Mouse (Mus musculus) limb, embryonic 12.5 days (tissue): ENCODE results near the gene Itprip. TPM values are rescaled to one million over a fixed set of nuclear protein-coding genes. Genes with fewer than 3 reads are reported as not detected.

Source experiments
- ATAC-seq: fragments of 200-750 bp; cut with Nextera tagmentation; 2 replicates; pipeline ENCODE4 v1.8.0; 2017; ENCODE audit warnings: low read depth, moderate TSS enrichment; ENCODE audit not compliant: insufficient number of reproducible peaks, insufficient read depth, low FRiP score, low TSS enrichment
- H3K27ac ChIP-seq: fragments of 300-500 bp; sonication (generic); 2 replicates; pipeline ENCODE4 v1.5.1; 2016; ENCODE audit warnings: mild to moderate bottlenecking, moderate library complexity
- H3K27me3 ChIP-seq: fragments of 300-500 bp; sonication (generic); 2 replicates; pipeline ENCODE4 v1.6.1; 2016; ENCODE audit warnings: mild to moderate bottlenecking, moderate library complexity
- H3K36me3 ChIP-seq: fragments of 300-500 bp; sonication (generic); 2 replicates; pipeline ENCODE4 v1.6.1; 2016; ENCODE audit warnings: mild to moderate bottlenecking, moderate library complexity
- H3K4me1 ChIP-seq: fragments of 300-500 bp; sonication (generic); replicated peaks from 2 replicates; pipeline ENCODE4 v1.6.1; 2016
- H3K4me2 ChIP-seq: fragments of 300-500 bp; sonication (generic); 2 replicates; pipeline ENCODE4 v1.6.1; 2016; ENCODE audit warnings: mild to moderate bottlenecking, moderate library complexity
- H3K4me3 ChIP-seq: fragments of 300-500 bp; sonication (generic); replicated peaks from 2 replicates; pipeline ENCODE4 v1.5.1; 2016; ENCODE audit warnings: mild to moderate bottlenecking
- H3K9ac ChIP-seq: fragments of 300-500 bp; sonication (generic); replicated peaks from 2 replicates; pipeline ENCODE4 v1.6.1; 2016; ENCODE audit warnings: mild to moderate bottlenecking, moderate library complexity
- H3K9me3 ChIP-seq: fragments of 300-500 bp; sonication (generic); 2 replicates; pipeline ENCODE4 v1.6.1; 2016; ENCODE audit warnings: mild to moderate bottlenecking, moderate library complexity
- WGBS: fragments of 180-500 bp; shearing (Covaris S2); methylation state at CpG from one replicate; pipeline ENCODE4 v1.1.7; 2016; 5-methylcytosine and 5-hydroxymethylcytosine counted together
- polyA plus RNA-seq: library from polyadenylated mRNA; unstranded; fragments of >200 nt; fragmentation: Nextera tagmentation; extraction: Ambion mirVana; gene quantifications from 2 replicates; pipeline ENCODE4 v1.2.1, GENCODE M21; 2016

Gene Itprip
- polyA plus RNA-seq, 1 experiment from 2014 or later = 29.9 TPM

DNA sequence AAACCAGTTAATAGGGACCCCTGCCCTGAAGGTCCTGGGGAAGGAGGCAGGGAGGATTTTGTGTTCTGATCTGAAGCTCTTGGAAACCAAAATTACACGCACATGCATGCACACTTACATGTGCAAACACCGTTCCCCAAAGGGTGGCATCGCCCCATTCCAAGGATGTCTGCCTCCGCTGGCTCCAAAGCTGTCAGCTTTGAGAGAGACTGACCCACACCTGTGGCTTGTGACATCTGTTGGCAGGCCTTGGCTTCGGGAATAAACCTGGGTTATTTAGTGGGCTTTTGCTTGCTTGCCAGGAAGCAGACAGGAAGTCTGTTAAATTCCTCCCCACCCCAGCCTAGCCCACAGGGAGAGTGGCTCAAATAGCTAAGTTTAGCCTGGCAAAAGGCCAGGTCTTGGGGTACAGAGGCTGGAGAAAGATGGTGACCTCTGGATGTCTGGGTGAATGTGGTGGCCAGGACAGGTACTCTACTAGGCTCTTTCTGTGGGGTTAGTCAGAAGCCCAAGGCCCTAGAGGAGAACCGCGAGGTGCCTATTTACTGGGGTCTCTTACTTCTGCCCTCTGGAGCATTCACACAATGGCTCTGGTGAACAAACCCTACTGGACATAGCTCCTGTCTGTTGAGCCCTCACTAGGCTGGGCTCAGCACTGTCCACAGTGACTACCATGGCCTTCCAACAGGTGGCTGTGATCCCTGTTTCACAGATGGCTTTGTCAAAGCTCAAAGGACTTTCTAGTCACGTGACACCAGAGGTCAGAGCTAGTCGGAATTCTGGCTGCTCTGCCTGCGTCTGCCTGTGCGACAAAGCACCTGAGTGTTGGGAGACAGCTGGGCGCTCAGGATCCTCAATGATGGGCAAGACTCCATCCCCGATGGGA lies 16.5 kb downstream of the Itprip start:
- Histone ChIP-seq H3K27me3 (no peaks in the 10 kb centered on the region), H3K4me3 (no peak overlapping the region), H3K27ac (peak overlapping the region; percentile 86), H3K4me1 (peaks cover 47% of the 10 kb centered on the region), H3K36me3 (peaks cover 33% of the 10 kb centered on the region), H3K4me2 (peak overlapping the region; percentile 33), H3K9ac (no peak overlapping the region), H3K9me3 (no peaks in the 10 kb centered on the region)
- 50% methylated on average over 13 of the region's 13 CpGs for WGBS
- ATAC-seq = peak; percentile 29

DNA sequence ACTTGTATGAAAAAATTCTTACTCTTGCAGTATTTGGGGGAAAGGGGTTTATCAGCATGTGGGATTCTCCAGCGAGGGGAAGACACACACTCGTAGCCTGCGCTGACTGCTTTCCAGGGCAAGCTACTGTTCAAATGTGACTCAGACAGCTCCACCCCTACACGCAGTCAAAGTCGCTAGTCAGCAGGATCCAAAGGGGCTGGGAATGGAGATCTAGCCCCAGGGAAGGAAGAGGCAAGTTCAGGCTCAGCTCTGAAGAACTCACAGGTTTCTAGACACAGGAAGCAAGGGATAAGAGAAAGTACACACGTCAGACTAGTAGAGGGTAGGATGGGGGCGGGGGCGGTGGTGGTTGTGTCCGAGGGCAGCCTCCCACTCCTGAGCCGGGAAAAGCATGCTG lies 18.5 kb downstream of the Itprip start:
- peaks cover 46% of the 10 kb centered on the region for H3K36me3 ChIP-seq
- H3K4me1 ChIP-seq = peaks cover 45% of the 10 kb centered on the region
- no peaks in the 10 kb centered on the region for H3K27me3 ChIP-seq
- no peak overlapping the region for H3K4me3 ChIP-seq
- no peak for ATAC-seq
- no peak overlapping the region for H3K27ac ChIP-seq
- no peaks in the 10 kb centered on the region for H3K9me3 ChIP-seq
- 86% methylated on average over 10 of the region's 10 CpGs for WGBS
- H3K9ac ChIP-seq = no peak overlapping the region; the same call in 1 of the 2 replicates
- no peak overlapping the region for H3K4me2 ChIP-seq

DNA sequence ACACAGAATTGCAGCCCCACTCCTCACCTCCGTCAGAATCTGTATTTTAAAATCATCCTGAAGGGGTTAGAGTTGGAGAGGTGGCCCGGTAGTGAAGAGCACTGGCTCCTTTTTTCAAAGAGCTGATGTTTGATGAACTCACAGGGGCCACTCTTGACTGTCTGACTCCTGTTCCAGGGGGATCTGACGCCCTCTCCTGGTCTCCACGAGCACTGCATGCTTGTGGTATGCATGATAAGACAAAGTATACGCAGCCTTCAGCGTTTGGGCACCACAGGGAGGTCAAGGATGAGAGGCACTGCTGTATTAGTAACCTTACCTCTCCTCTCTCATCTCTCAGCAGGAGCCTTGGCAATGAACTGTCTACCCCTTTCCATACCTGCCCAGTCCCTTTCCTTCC lies 19.1 kb downstream of the Itprip start:
- Histone ChIP-seq H3K4me2 (no peak overlapping the region), H3K27ac (no peak overlapping the region), H3K4me3 (no peak overlapping the region), H3K36me3 (peaks cover 52% of the 10 kb centered on the region), H3K27me3 (no peaks in the 10 kb centered on the region), H3K4me1 (peaks cover 40% of the 10 kb centered on the region), H3K9me3 (no peaks in the 10 kb centered on the region), H3K9ac (no peak overlapping the region)
- no peak for ATAC-seq
- 75% methylated on average over 6 of the region's 6 CpGs for WGBS

DNA sequence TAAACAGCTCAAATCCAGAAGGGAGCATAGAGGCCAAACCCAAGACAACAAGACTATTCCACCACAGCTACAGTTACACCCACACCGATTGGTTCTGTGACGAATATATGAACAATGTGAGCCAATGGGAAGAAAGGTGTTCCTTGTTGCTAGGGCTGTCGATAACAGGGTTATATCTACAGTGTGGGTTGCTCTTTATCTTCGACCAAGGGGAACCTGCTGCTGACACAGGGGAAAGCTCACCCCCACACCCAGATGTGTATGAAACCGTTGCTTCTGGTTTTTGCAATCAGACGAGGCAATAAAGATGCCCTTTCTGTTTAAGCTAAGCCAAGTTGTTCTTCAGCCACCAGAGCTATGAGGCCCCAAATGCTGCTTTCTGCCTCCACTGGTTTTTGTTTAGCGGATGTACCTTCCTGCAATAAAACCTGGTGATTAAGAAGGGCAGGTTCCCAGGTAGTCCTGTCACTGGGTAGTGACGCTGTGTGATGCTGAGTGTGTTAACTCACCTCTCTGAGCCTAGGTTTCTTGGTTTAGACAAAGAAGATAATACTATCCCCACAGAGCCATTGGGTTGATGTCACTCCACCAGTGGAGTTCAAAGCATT lies 20.5 kb downstream of the Itprip start:
- Histone ChIP-seq H3K9me3 (no peaks in the 10 kb centered on the region), H3K4me3 (no peak overlapping the region), H3K27me3 (no peaks in the 10 kb centered on the region), H3K4me2 (no peak overlapping the region), H3K36me3 (peaks cover 63% of the 10 kb centered on the region), H3K4me1 (peaks cover 32% of the 10 kb centered on the region), H3K27ac (no peak overlapping the region), H3K9ac (no peak overlapping the region)
- ATAC-seq = no peak
- 81% methylated on average over 8 of the region's 8 CpGs for WGBS

DNA sequence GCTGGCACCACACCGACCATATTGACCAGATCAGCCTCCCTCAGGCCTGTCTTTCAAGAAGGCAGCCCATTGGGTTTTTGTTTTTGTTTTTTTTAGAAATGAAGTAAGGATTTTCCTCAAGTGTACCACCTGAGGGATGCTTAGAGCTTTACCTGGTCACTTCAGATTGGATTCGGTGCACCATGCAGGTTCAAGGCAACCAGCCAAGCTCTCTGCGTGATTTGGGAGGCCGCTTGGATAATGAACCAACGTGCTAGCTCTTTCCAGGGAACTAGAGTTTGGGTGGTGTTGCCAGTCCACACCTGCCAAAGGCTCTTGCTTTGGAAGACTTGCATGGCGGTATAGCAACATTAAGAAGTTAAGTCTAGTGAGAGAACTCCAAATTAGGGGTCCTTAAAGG lies 26.0 kb downstream of the Itprip start:
- Histone ChIP-seq H3K9ac (no peak overlapping the region), H3K4me2 (no peak overlapping the region), H3K4me3 (no peak overlapping the region), H3K4me1 (peaks cover 17% of the 10 kb centered on the region), H3K9me3 (0 out of 2 replicates have a peak, but pooled peaks cover 3% of the 10 kb centered on the region), H3K27me3 (no peaks in the 10 kb centered on the region), H3K27ac (no peak overlapping the region), H3K36me3 (peaks cover 59% of the 10 kb centered on the region)
- ATAC-seq = no peak
- whole genome bisulfite sequencing = 92% methylated on average over 6 of the region's 6 CpGs

DNA sequence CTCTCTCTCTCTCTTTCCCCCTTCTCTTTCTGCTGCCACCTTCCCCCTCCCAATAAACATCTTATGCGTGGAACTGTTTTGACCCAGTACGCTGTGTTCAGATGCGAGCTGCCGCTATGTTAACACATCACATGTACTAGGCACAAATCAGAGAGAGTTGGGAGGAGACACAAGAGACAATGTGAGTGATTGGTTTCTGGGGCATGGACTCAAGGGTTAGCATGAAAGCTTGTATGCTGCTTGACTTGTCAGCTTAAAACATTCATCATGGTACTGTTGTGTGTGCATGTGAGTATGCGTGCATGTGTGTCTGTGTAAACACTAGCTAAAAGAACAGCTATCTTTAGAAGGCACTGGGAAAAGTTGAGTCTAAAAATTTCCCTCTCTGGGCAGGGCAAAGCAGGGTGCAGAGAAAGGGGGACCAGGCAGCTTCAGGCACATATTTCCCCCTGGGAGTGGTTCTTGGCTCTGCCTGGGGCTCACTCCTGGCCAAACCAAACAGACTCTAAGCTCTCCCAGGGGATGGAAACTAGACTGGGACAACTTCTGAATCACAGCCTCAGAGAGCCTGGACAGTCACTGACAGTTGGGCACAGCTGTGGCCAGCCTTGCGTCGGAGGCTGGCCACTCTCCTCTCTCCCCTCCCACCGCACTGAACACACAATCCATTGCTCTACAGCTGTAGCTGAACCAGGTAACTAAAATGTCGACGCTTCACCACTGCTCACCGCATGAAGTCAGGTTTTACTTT lies 27.4 kb downstream of the Itprip start:
- no peak overlapping the region for H3K9ac ChIP-seq
- peaks cover 20% of the 10 kb centered on the region for H3K4me1 ChIP-seq
- H3K9me3 ChIP-seq = 0 out of 2 replicates have a peak, but pooled peaks cover 3% of the 10 kb centered on the region
- no peak overlapping the region for H3K4me3 ChIP-seq
- H3K27ac ChIP-seq = no peak overlapping the region; the same call in 1 of the 2 replicates
- WGBS = 78% methylated on average over 11 of the region's 11 CpGs
- no peak for ATAC-seq
- H3K4me2 ChIP-seq = no peak overlapping the region
- no peaks in the 10 kb centered on the region for H3K27me3 ChIP-seq
- peaks cover 46% of the 10 kb centered on the region for H3K36me3 ChIP-seq

DNA sequence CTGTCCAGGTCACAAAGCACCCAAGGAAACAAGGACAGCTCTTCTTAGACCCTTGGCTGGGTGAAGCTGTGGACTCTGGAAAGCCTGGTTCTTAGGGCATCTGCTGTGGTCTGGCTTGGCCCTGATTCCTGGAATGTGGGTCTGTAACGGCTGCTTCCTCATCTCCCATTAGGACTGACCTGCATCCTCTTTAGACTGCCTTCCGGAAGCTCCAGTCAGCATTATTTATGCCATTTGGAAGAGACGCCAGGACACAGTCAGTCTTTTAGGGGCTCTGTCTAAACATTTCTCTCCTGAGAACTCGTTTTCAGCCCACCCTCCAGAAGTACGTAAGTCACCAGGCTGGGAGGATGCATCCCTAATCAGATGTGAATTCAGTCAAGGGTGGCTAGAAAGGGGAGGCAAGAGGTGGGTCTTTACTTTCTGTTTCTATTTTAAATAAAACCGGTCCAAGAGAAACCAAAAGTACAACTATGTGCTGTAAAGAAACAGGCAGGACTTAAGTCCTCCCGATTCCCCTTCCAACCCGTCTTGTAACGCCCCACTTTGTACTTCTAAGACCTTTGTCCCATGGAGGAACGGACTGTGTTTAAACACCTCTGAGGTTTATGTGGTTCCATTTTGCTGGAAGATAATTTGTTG lies 28.5 kb downstream of the Itprip start:
- Histone ChIP-seq H3K4me3 (no peak overlapping the region), H3K9ac (no peak overlapping the region), H3K36me3 (peaks cover 34% of the 10 kb centered on the region), H3K9me3 (0 out of 2 replicates have a peak, but pooled peaks cover 3% of the 10 kb centered on the region), H3K27me3 (no peaks in the 10 kb centered on the region), H3K4me1 (peaks cover 22% of the 10 kb centered on the region), H3K27ac (peak overlapping the region; percentile 46; the same call in 1 of the 2 replicates), H3K4me2 (no peak overlapping the region)
- ATAC-seq = no peak
- WGBS = 52% methylated on average over 10 of the region's 10 CpGs

DNA sequence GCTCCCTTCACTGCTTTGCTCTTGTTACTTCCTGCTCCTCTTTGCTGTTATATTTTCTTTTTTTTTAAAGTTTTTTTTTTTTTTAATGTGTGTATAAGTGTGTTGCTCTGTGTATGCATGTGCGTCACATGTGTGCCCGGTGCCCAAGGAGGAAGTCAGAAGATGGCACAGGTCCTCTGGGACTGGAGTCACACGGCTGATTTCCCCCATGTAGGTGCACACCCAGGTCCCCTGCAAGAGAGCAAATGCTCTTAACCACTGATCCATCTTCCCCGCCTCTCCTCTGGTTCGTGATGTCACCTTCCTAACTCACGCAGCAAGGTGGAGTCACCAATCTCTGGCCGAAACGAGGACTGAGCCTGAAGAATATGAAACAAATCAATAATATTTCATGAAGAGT lies 31.1 kb downstream of the Itprip start:
- no peak overlapping the region for H3K27ac ChIP-seq
- peaks cover 8% of the 10 kb centered on the region for H3K36me3 ChIP-seq
- H3K9ac ChIP-seq = no peak overlapping the region
- H3K4me2 ChIP-seq = no peak overlapping the region
- no peak overlapping the region for H3K4me3 ChIP-seq
- no peaks in the 10 kb centered on the region for H3K27me3 ChIP-seq
- H3K9me3 ChIP-seq = 0 out of 2 replicates have a peak, but pooled peaks cover 3% of the 10 kb centered on the region
- WGBS = 92% methylated on average over 8 of the region's 8 CpGs
- ATAC-seq = no peak
- H3K4me1 ChIP-seq = peaks cover 35% of the 10 kb centered on the region

DNA sequence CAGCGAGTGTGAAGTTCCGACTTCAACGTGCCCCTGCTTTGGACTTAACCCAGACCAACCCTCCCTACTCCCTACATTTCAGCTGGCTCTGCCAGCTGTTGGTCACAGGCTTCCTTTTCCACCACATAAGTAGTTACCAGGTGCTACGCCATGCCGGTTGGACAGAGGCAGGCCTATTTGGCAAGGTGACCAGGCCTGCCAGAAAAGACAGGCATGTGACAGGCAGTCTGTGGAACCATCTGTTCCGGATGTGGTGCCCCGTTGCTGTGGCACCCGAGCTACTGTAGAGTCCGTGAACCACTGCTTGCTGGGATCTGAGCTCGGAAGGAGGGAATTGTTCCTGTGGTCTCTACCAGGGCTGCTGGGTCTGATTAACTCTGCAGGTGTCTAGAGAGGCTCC lies 31.7 kb downstream of the Itprip start:
- 0 out of 2 replicates have a peak, but pooled peaks cover 3% of the 10 kb centered on the region for H3K9me3 ChIP-seq
- no peak overlapping the region for H3K9ac ChIP-seq
- H3K4me2 ChIP-seq = no peak overlapping the region
- H3K27ac ChIP-seq = peak overlapping the region; percentile 53; the same call in 1 of the 2 replicates
- WGBS = 83% methylated on average over 10 of the region's 10 CpGs
- H3K4me1 ChIP-seq = peaks cover 39% of the 10 kb centered on the region
- H3K36me3 ChIP-seq = peaks cover 2% of the 10 kb centered on the region
- H3K27me3 ChIP-seq = no peaks in the 10 kb centered on the region
- no peak overlapping the region for H3K4me3 ChIP-seq
- ATAC-seq = no peak

DNA sequence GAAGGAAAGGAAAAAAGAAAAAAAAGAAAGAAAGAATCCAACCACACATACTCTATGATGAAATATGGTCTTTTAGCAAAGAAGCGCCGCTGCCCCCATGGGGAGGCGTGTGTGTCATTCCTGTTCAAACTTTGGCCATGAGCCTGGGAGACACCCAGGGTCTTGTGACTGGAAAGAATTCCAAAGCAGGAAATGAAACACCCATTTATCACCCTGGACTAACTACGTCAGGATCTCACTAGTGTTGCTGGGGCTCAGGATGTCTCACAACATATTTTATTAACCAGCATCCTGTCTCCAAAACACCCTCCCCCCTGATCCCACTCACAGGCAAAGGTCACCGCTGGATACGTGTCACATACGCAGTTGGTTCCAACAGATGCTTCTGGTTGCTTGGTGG lies 32.5 kb downstream of the Itprip start:
- WGBS = 49% methylated on average over 7 of the region's 7 CpGs

More for the DNA sequence above, 32.5 kb downstream of the Itprip start:
- Histone ChIP-seq H3K9ac (no peak overlapping the region), H3K4me3 (no peak overlapping the region), H3K4me2 (no peak overlapping the region), H3K4me1 (peaks cover 36% of the 10 kb centered on the region), H3K9me3 (0 out of 2 replicates have a peak, but pooled peaks cover 3% of the 10 kb centered on the region), H3K27ac (peak overlapping the region; percentile 53; the same call in 1 of the 2 replicates), H3K36me3 (no peaks in the 10 kb centered on the region), H3K27me3 (no peaks in the 10 kb centered on the region)
- no peak for ATAC-seq
